Mouse (Mus musculus): Measurements from ENCODE around the gene Astn1. TPM values are rescaled to one million over a fixed set of nuclear protein-coding genes. Genes with fewer than 3 reads are reported as not detected.

Astn1 gene
- total and polyA plus RNA-seq, 2 experiments, result 0.02 to 0.55 TPM

DNA sequence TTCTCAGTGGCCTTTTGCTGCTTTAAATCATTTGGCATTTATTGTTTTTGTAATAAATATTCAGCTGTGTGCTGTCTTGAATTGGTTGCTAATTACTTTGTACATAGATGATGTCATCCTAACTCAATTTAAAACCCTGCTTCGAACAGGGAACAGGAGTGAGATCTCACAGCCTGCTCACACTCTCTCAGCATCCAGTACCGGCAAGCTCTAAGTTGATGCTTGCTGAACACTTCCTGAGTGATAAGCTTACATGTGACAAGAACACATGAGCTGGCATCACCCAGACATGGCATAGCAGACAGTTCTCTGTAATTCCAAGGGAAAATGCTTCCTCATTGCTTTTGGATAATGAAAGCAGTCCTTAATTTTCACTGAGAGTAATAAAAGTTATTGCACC, 38.8 kb downstream of the Astn1 start:
- H3K27ac ChIP-seq (replicated peaks; ENCODE audit: insufficient read depth, low read depth, low read length), result no peak overlapping the region
- TF ChIP-seq CTCF (IDR thresholded peaks at IDR 0.05; ENCODE audit: low read depth, low read length) (no peak), POLR2A (IDR thresholded peaks at IDR 0.05; ENCODE audit: extremely low read depth, insufficient read depth, low read length) (no peak)
- 67% methylated on average over 2 of the region's 2 CpGs for WGBS
- no peak for DNase-seq (ENCODE audit: extremely low read depth, low read depth, low spot score)
- no peak overlapping the region for H3K4me3 ChIP-seq (ENCODE audit: insufficient read depth, low read depth, low read length)
- no peak overlapping the region for H3K9ac ChIP-seq (ENCODE audit: low read depth, low read length)
- no peaks in the 10 kb centered on the region for H3K4me1 ChIP-seq (ENCODE audit: control insufficient read depth, insufficient read depth, low read length)
- no peaks in the 10 kb centered on the region for H3K36me3 ChIP-seq (ENCODE audit: control insufficient read depth, insufficient read depth, low read length)
- H3K27me3 ChIP-seq (ENCODE audit: control insufficient read depth, insufficient read depth, low read length), result no peaks in the 10 kb centered on the region
- no peaks in the 10 kb centered on the region for H3K79me2 ChIP-seq (ENCODE audit: control insufficient read depth, insufficient read depth, low read length)

GRCm38 (mm10) chr1:158405899-158406769, 44.1 kb downstream of the Astn1 start:
- Histone ChIP-seq H3K36me3 (ENCODE audit: control insufficient read depth, insufficient read depth, low read length) (no peaks in the 10 kb centered on the region), H3K4me3 (ENCODE audit: insufficient read depth, low read depth, low read length) (no peak overlapping the region), H3K79me2 (ENCODE audit: control insufficient read depth, insufficient read depth, low read length) (no peaks in the 10 kb centered on the region), H3K9ac (ENCODE audit: low read depth, low read length) (no peak overlapping the region), H3K27ac (replicated peaks; ENCODE audit: insufficient read depth, low read depth, low read length) (no peak overlapping the region), H3K4me1 (ENCODE audit: control insufficient read depth, insufficient read depth, low read length) (no peaks in the 10 kb centered on the region), H3K27me3 (ENCODE audit: control insufficient read depth, insufficient read depth, low read length) (no peaks in the 10 kb centered on the region)
- DNase-seq (ENCODE audit: extremely low read depth, low read depth, low spot score), result no peak
- TF ChIP-seq CTCF (IDR thresholded peaks at IDR 0.05; ENCODE audit: low read depth, low read length), result no peak
- no peak for TF ChIP-seq POLR2A (IDR thresholded peaks at IDR 0.05; ENCODE audit: extremely low read depth, insufficient read depth, low read length)
- WGBS, result 70% methylated on average over 10 of the region's 10 CpGs

DNA sequence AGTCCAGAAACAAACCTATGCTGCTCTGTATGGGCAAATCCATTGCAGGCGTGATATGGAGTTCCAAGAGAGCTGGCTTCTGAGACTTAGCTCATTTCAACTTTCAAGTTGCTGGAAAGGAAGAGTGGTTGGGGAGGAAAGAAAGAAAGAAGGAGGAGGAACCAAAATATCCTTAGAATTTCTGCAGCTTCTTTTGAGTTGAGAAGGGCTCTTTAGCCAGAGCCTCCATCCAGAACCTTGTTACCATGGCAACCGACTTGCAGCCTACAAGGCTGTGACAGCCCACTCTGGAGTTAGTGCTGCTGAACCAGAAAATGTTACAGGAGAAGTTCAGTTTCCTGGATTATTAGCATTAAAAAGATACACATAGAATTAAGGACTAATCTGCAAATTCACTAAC, 46.1 kb downstream of the Astn1 start:
- TF ChIP-seq CTCF (IDR thresholded peaks at IDR 0.05; ENCODE audit: low read depth, low read length) (no peak), POLR2A (IDR thresholded peaks at IDR 0.05; ENCODE audit: extremely low read depth, insufficient read depth, low read length) (no peak)
- DNase-seq (ENCODE audit: extremely low read depth, low read depth, low spot score), result no peak
- WGBS, result 86% methylated on average over 2 of the region's 2 CpGs

GRCm38 (mm10) chr1:158411146-158411545, 49.1 kb downstream of the Astn1 start:
- Histone ChIP-seq H3K4me3 (ENCODE audit: insufficient read depth, low read depth, low read length) (no peak overlapping the region), H3K4me1 (ENCODE audit: control insufficient read depth, insufficient read depth, low read length) (no peaks in the 10 kb centered on the region), H3K36me3 (ENCODE audit: control insufficient read depth, insufficient read depth, low read length) (no peaks in the 10 kb centered on the region), H3K27ac (replicated peaks; ENCODE audit: insufficient read depth, low read depth, low read length) (no peak overlapping the region), H3K79me2 (ENCODE audit: control insufficient read depth, insufficient read depth, low read length) (no peaks in the 10 kb centered on the region), H3K9ac (ENCODE audit: low read depth, low read length) (no peak overlapping the region), H3K27me3 (ENCODE audit: control insufficient read depth, insufficient read depth, low read length) (no peaks in the 10 kb centered on the region)
- TF ChIP-seq CTCF (IDR thresholded peaks at IDR 0.05; ENCODE audit: low read depth, low read length) (no peak), POLR2A (IDR thresholded peaks at IDR 0.05; ENCODE audit: extremely low read depth, insufficient read depth, low read length) (no peak)
- WGBS, result 56% methylated on average over 3 of the region's 3 CpGs
- no peak for DNase-seq (ENCODE audit: extremely low read depth, low read depth, low spot score)

More for the DNA sequence above, 46.1 kb downstream of the Astn1 start:
- Histone ChIP-seq H3K4me1 (ENCODE audit: control insufficient read depth, insufficient read depth, low read length) (no peaks in the 10 kb centered on the region), H3K79me2 (ENCODE audit: control insufficient read depth, insufficient read depth, low read length) (no peaks in the 10 kb centered on the region), H3K9ac (ENCODE audit: low read depth, low read length) (no peak overlapping the region), H3K4me3 (ENCODE audit: insufficient read depth, low read depth, low read length) (no peak overlapping the region), H3K36me3 (ENCODE audit: control insufficient read depth, insufficient read depth, low read length) (no peaks in the 10 kb centered on the region), H3K27ac (replicated peaks; ENCODE audit: insufficient read depth, low read depth, low read length) (no peak overlapping the region), H3K27me3 (ENCODE audit: control insufficient read depth, insufficient read depth, low read length) (no peaks in the 10 kb centered on the region)

GRCm38 (mm10) chr1:158414198-158414597, 52.1 kb downstream of the Astn1 start:
- H3K27me3 ChIP-seq (ENCODE audit: control insufficient read depth, insufficient read depth, low read length), result no peaks in the 10 kb centered on the region
- H3K4me1 ChIP-seq (ENCODE audit: control insufficient read depth, insufficient read depth, low read length), result no peaks in the 10 kb centered on the region
- DNase-seq (ENCODE audit: extremely low read depth, low read depth, low spot score), result no peak
- H3K79me2 ChIP-seq (ENCODE audit: control insufficient read depth, insufficient read depth, low read length), result no peaks in the 10 kb centered on the region
- H3K9ac ChIP-seq (ENCODE audit: low read depth, low read length), result no peak overlapping the region
- no peak overlapping the region for H3K27ac ChIP-seq (replicated peaks; ENCODE audit: insufficient read depth, low read depth, low read length)
- TF ChIP-seq CTCF (IDR thresholded peaks at IDR 0.05; ENCODE audit: low read depth, low read length) (no peak), POLR2A (IDR thresholded peaks at IDR 0.05; ENCODE audit: extremely low read depth, insufficient read depth, low read length) (no peak)
- no peak overlapping the region for H3K4me3 ChIP-seq (ENCODE audit: insufficient read depth, low read depth, low read length)
- 86% methylated on average over 2 of the region's 2 CpGs for WGBS
- H3K36me3 ChIP-seq (ENCODE audit: control insufficient read depth, insufficient read depth, low read length), result no peaks in the 10 kb centered on the region

DNA sequence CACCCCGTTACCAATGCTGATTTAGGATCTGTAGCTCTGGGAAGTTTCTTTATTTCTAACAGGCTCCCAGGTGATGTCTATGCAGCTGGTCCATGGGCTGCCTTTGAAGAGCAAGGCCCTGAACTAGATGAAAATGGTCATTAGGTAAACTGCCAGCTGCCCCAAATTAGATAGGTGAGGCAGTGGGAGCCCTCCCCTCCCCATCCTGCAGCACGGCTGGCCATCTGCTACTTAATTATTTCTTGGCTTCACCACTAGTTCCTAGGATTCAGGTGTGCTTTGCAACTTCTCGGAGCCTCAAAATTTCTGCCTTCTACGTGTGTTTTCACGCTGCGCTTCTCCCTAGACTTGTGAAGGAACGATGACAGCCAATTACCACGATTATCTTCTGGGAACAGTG, 59.4 kb downstream of the Astn1 start:
- no peak overlapping the region for H3K9ac ChIP-seq (ENCODE audit: low read depth, low read length)
- H3K27me3 ChIP-seq (ENCODE audit: control insufficient read depth, insufficient read depth, low read length), result no peaks in the 10 kb centered on the region
- H3K27ac ChIP-seq (replicated peaks; ENCODE audit: insufficient read depth, low read depth, low read length), result no peak overlapping the region
- TF ChIP-seq POLR2A (IDR thresholded peaks at IDR 0.05; ENCODE audit: extremely low read depth, insufficient read depth, low read length) (no peak), CTCF (IDR thresholded peaks at IDR 0.05; ENCODE audit: low read depth, low read length) (no peak)
- WGBS, result 83% methylated on average over 8 of the region's 8 CpGs
- no peaks in the 10 kb centered on the region for H3K36me3 ChIP-seq (ENCODE audit: control insufficient read depth, insufficient read depth, low read length)
- H3K4me3 ChIP-seq (ENCODE audit: insufficient read depth, low read depth, low read length), result no peak overlapping the region
- no peaks in the 10 kb centered on the region for H3K4me1 ChIP-seq (ENCODE audit: control insufficient read depth, insufficient read depth, low read length)
- DNase-seq (ENCODE audit: extremely low read depth, low read depth, low spot score), result no peak
- H3K79me2 ChIP-seq (ENCODE audit: control insufficient read depth, insufficient read depth, low read length), result no peaks in the 10 kb centered on the region
